Mouse (Mus musculus) cerebellum, postnatal 4 days (tissue): ENCODE measurements at regions not wholly inside any gene's neighbourhood (a gene's known extent, or its start where the extent isn't known, plus 50 kb on each side); places are given as distances from the start of the nearest gene placed in this dataset.

Experiments
- DNase-seq, 2 experiments: peaks; one replicate each; pipeline ENCODE4 v3.0.0; 2022; ENCODE audit warnings: low spot score in 2 of 2, mixed read lengths in 1 of 2

- DNase-seq = no peak
These were observed 80.0 kb upstream of the Otx2 start for GRCm38 (mm10) chr14:48753517-48754079.

DNA sequence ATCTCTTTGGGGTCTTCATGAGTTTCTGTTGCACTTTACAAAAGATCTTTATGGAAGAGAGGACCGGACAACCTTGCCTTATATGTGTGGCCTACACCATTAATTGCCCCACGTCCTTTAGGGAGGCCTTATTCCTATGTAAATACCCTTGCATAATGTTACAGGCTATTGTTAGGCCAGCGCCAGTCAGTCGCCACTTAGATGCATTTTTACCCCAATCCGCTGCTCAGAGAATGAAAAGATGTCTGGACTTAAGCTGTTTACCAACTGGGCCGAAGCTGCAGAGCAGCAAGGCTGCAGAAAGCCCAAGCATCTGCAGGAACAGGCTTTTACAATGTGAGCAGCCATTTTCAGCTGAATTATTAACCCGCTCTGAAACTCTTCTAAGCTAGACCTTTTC lies 79.5 kb upstream of the Otx2 start:
- no peak for DNase-seq

GRCm38 (mm10) chr14:48752579-48752905 lies 78.9 kb upstream of the Otx2 start:
- DNase-seq = no peak

DNA sequence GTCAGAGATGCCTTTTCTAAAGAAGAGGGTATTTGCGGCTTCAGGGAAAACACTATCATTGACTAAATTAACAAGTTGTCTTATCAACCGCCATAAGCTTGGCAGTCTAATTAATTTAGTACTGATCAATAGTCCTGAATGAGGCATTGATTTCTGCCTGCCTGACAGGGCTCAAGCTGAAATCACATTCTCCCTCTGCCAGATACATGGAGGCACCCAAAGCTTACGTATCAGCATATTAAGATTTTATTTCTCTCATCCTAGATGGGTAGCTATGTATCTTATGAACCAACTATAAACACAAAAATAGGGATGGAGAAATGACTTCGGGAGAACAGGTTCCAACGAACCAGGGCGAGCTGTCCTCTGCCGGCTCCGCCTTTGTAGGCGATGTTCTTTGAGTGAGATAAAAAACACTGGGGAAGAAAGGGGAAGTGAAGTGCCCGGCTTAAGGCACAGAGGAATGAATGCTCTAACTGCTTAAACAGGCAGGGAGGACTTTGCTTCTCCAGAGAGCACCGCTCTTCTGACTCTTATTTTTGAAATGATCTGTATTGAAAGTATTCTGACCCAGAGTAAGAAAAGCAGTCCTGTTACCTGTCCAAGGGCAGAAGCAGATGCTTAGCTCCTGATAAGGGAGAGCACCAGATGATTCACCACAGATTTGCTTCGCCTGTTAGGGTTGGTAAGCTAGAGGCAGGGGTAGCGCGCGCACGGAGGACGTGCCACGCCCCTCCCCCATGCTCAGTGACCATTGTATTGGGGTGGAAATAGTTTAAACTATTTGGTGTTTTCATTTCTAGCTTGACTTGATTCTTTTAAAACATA lies 78.3 kb upstream of the Otx2 start:
- DNase-seq = no peak

- DNase-seq = no peak
These were observed 77.4 kb upstream of the Otx2 start for GRCm38 (mm10) chr14:48750994-48751393.

DNA sequence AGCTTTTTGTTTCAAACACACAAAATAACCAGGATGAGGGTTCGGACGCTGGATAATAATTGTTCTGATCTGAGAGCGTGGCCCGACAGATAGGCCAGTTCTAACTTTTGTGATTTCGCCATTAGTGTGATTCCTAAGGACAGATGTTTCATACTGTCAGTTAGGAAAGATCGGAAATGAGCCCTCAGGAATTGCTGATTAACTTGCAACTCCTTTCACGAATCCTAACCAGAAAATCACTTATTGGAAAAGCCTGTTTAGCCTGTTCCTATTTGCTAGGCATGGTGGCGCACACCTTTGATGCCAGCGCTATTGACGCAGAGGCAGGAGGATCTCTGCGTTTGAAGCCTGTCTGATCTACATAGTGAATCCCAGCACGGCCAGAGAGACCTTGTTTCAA lies 75.4 kb upstream of the Otx2 start:
- DNase-seq = no peak

DNA sequence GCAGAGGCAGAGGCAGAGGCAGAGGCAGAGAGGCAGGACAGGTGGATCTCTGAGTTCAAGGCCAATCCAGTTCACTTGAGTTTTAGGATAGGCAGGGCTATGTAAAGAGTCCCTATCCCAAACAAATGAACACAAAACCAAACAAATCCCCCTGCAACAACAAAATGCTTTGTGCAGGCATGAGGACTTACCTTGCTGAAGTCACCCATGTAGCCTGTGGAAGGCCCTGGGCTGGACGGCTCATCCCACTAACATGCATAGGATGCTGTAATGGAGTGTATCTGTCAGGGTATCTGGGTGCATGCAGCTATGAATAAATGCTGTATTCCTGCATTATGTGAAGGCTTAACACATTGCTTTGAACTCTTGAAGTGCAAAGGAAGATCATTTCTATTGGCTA lies 74.3 kb upstream of the Otx2 start:
- DNase-seq = no peak

- DNase-seq = no peak
These were observed 67.5 kb upstream of the Otx2 start for GRCm38 (mm10) chr14:48740942-48741602.

GRCm38 (mm10) chr14:48739121-48739520 lies 65.5 kb upstream of the Otx2 start:
- DNase-seq = no peak

DNA sequence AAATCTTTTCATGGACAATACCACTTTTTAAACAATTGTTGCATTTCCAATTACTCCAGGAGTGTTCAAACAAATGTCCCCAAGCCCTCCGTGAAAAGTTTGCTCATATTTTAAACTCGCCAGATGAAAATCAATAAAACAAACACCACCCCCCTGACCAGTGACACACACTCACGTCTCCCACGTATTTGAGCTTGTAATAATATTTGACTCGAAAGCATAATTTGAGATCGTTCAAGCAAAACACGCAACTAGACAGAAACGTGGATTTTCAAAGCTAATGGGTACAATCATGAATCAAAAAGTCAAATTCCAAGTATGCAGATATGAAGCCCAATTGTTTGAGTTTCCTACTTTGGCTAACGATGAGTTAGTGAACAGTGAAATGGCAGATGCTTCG lies 65.0 kb upstream of the Otx2 start:
- DNase-seq = no peak

DNA sequence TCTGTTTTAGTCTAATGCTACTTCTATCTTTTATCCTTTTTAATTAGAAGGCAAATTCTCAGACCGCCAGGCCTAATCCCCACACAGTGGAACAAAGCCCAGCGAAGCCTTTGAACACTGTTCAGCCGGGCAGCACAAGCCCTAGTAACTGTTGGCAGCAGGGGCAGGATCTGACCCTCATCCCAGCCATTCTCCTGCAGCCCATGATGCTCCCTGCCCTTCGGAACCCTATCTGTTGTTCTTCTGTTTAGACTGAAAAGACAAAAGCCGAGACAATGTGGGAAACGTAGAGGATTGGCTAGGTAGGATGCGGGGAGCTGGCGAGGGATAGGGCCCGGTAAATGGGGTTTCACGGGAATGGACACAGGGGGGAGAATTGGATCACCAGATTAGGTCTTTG lies 64.6 kb upstream of the Otx2 start:
- DNase-seq = no peak

- no peak for DNase-seq
These were observed 63.6 kb upstream of the Otx2 start for GRCm38 (mm10) chr14:48736969-48737860.

DNA sequence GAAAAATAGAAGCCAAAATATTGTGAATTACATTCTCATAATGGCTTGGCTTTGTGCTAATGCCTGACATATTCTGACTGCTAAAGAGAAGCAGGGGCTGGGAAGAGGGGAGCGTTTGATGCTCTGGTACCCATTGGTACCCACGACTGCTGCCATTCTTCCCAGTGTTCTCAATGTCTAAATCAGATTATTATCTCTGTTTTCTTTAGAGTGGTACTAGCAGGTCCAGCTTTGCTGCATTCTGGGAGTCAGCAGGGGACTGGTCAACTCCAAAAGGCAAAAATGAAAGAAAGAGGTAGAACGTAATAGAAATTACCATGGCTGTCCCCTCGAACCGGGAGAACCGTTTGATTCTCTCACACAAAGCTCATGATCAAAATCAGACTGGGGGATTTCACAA lies 62.6 kb upstream of the Otx2 start:
- no peak for DNase-seq

DNA sequence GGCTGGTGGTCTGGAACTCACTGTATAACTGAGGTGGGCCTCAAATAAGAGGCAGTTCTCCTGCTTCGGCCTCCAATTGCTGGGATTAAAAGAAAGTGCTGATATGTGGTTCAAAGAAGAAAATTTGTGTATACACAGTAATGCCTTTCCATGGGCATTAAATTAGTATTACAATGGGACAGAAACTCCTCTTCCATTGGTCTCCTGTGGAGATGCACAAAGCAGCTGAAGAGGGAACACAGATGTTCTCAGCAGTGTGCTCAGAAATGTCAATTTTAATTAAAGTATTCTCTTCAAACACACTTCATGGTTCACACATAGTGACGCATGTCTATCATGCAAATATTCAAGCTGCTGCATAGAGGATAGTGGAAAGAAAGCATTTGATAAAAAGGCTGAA lies 56.4 kb upstream of the Otx2 start:
- DNase-seq = no peak
